ENCODE assay signal across 8 mouse cellular contexts in genomic region chr7:28740949-28741348, GRCm38 (mm10). TPM values are rescaled to one million over a fixed set of nuclear protein-coding genes. Genes with fewer than 3 reads are reported as not detected.
DNase-seq lines count a peak whose midpoint lies in the region; ATAC-seq and TF ChIP-seq lines count a peak whose summit lies in the region.

No protein-coding gene starts in this region.

- intact Hi-C loops in heart, postnatal 25 days (cut with DNase I) = no loop called here

- H3K36me3 ChIP-seq in heart, embryonic 15.5 days = peaks cover 33% of the 10 kb centered on the region
- H3K36me3 ChIP-seq in ES-E14 (ENCODE audit: control insufficient read depth, insufficient read depth, low read length, poor library complexity, severe bottlenecking) = peaks cover 23% of the 10 kb centered on the region
- peaks cover 28% of the 10 kb centered on the region for H3K36me3 ChIP-seq in heart, postnatal 0 days (replicated peaks; ENCODE audit: control insufficient read depth, insufficient read depth, low read length)
- H3K36me3 ChIP-seq in midbrain, embryonic 12.5 days = peaks cover 36% of the 10 kb centered on the region

- H3K4me2 ChIP-seq in heart, embryonic 15.5 days = peak overlapping the region; percentile 68
- H3K4me2 ChIP-seq in heart, postnatal 0 days (ENCODE audit: low read depth, low read length) = peak overlapping the region; percentile 96
- H3K4me2 ChIP-seq in midbrain, embryonic 12.5 days (replicated peaks) = peak overlapping the region; percentile 83

- no peaks in the 10 kb centered on the region for H3K27me3 ChIP-seq in heart, embryonic 15.5 days
- H3K27me3 ChIP-seq in heart, postnatal 0 days (ENCODE audit: control insufficient read depth, insufficient read depth, low read length) = no peaks in the 10 kb centered on the region
- H3K27me3 ChIP-seq in midbrain, embryonic 12.5 days = no peaks in the 10 kb centered on the region

- no peaks in the 10 kb centered on the region for H3K9me3 ChIP-seq in heart, embryonic 15.5 days (replicated peaks)
- no peaks in the 10 kb centered on the region for H3K9me3 ChIP-seq in ES-E14 (ENCODE audit: control insufficient read depth, insufficient read depth, low read depth, low read length)
- H3K9me3 ChIP-seq in heart, postnatal 0 days (replicated peaks; ENCODE audit: control insufficient read depth, low read length) = no peaks in the 10 kb centered on the region
- no peaks in the 10 kb centered on the region for H3K9me3 ChIP-seq in midbrain, embryonic 12.5 days

- TF ChIP-seq CTCF in heart, postnatal 0 days (IDR thresholded peaks at IDR 0.05; ENCODE audit: low read depth) = no peak

- H3K27ac ChIP-seq in heart, embryonic 15.5 days = peak overlapping the region; percentile 64
- H3K27ac ChIP-seq in ES-E14 (ENCODE audit: insufficient read depth, low read depth, low read length, poor library complexity, severe bottlenecking) = peak overlapping the region; percentile 35; the same call in 1 of the 2 replicates
- peak overlapping the region; percentile 94 for H3K27ac ChIP-seq in heart, postnatal 0 days (ENCODE audit: low read depth)
- H3K27ac ChIP-seq in midbrain, embryonic 12.5 days (replicated peaks) = no peak overlapping the region

- DNase-seq in heart, postnatal 25 days (ENCODE audit: low spot score) = no peak
- no peak for DNase-seq in ES-E14 (ENCODE audit: low read depth, low spot score)
- no peak for DNase-seq in heart, postnatal 0 days (ENCODE audit: low spot score)
- DNase-seq in ovary, postnatal 36 days (ENCODE audit: low spot score) = no peak
- DNase-seq in c-Kit-positive CD71-positive TER-119-positive erythroid progenitor cells, embryonic 14.5 days (ENCODE audit: low spot score) = no peak
- no peak for DNase-seq in cerebellum, adult 8-10 months

- H3K4me1 ChIP-seq in heart, embryonic 15.5 days (replicated peaks) = peaks cover 14% of the 10 kb centered on the region
- H3K4me1 ChIP-seq in ES-E14 (ENCODE audit: control insufficient read depth in 2 of 2, insufficient read depth in 2 of 2, low read length in 2 of 2, poor library complexity in 1 of 2) = peaks cover 6 to 8% of the 10 kb centered on the region in 2 experiments; a peak in 2 of 4 replicates
- peaks cover 13% of the 10 kb centered on the region for H3K4me1 ChIP-seq in heart, postnatal 0 days (ENCODE audit: control insufficient read depth, insufficient read depth)
- H3K4me1 ChIP-seq in midbrain, embryonic 12.5 days = peaks cover 13% of the 10 kb centered on the region

- in situ Hi-C loops in ES-E14 (cut with MboI; ENCODE audit: low sequenced_read_pairs in 2 of 2, unreplicated experiment in 2 of 2) = no loop called here

- TF ChIP-seq EP300 in heart, postnatal 0 days (IDR thresholded peaks at IDR 0.05; ENCODE audit: low read depth) = no peak

- ATAC-seq in heart, embryonic 15.5 days (replicated peaks; ENCODE audit: insufficient number of reproducible peaks, insufficient read depth, low FRiP score, low read depth) = no peak
- ATAC-seq in heart, postnatal 0 days (ENCODE audit: insufficient read depth, low read depth) = no peak
- ATAC-seq in midbrain, embryonic 12.5 days (ENCODE audit: low FRiP score, low read depth) = no peak

- peak overlapping the region; percentile 82 for H3K4me3 ChIP-seq in heart, embryonic 15.5 days
- peak overlapping the region; percentile 83 to 95 for H3K4me3 ChIP-seq in ES-E14 (ENCODE audit: insufficient read depth in 1 of 2, low read depth in 1 of 2, low read length in 2 of 2, poor library complexity in 1 of 2, severe bottlenecking in 1 of 2)
- peak overlapping the region; percentile 93 for H3K4me3 ChIP-seq in heart, postnatal 0 days (ENCODE audit: low read depth, low read length)
- H3K4me3 ChIP-seq in midbrain, embryonic 12.5 days = peak overlapping the region; percentile 78

- peak overlapping the region; percentile 56 for H3K9ac ChIP-seq in heart, embryonic 15.5 days
- H3K9ac ChIP-seq in ES-E14 (ENCODE audit: insufficient read depth, low read depth, low read length, poor library complexity, severe bottlenecking) = peak overlapping the region; percentile 79
- peak overlapping the region; percentile 80 for H3K9ac ChIP-seq in heart, postnatal 0 days (replicated peaks; ENCODE audit: low read depth, low read length)
- H3K9ac ChIP-seq in midbrain, embryonic 12.5 days (replicated peaks) = peak overlapping the region; percentile 81

- 33% methylated on average over 9 of the region's 9 CpGs for WGBS in heart, embryonic 15.5 days
- 26% methylated on average over 9 of the region's 9 CpGs for WGBS in heart, postnatal 0 days
- 43% methylated on average over 9 of the region's 9 CpGs for WGBS in midbrain, embryonic 12.5 days

TF ChIP-seq in ES-E14, 5 proteins besides CTCF, POLR2A, EP300 and RAD21:
- TF ChIP-seq MAFK (IDR thresholded peaks at IDR 0.05; ENCODE audit: insufficient read depth, low read depth, low read length) (no peak), ZC3H11A (IDR thresholded peaks at IDR 0.05; ENCODE audit: borderline replicate concordance, low read depth, low read length) (no peak), HCFC1 (IDR thresholded peaks at IDR 0.05; ENCODE audit: borderline replicate concordance, insufficient read depth, low read length) (no peak), ZNF384 (IDR thresholded peaks at IDR 0.05; ENCODE audit: low read depth, low read length) (no peak), CHD2 (IDR thresholded peaks at IDR 0.05; ENCODE audit: low read depth, low read length) (no peak)

RNA-seq across cellular contexts. Expression of gene Mrps12, which starts 0.7 kb away (rescaled TPM):
- polyA plus RNA-seq in heart, embryonic 15.5 days (2015; fragmentation: Nextera tagmentation; extraction: Ambion mirVana) = 102 and 109 TPM in 2 replicates
- total RNA-seq in heart, postnatal 25 days (2021) = 10 to 100 TPM; 56.7 to 60.6 TPM
- 102 and 105 TPM in 2 replicates for total RNA-seq in ES-E14 (2012; rRNA removed)
- 73.9 and 95.4 TPM in 2 replicates for total RNA-seq in heart, postnatal 0 days (2014; rRNA removed; ENCODE audit: low replicate concordance)
- polyA plus RNA-seq in heart, postnatal 0 days (2015; fragmentation: Nextera tagmentation; extraction: Ambion mirVana) = 133 and 134 TPM in 2 replicates
- polyA plus RNA-seq in midbrain, embryonic 12.5 days (2016; fragmentation: Nextera tagmentation; extraction: Ambion mirVana) = 117 and 120 TPM in 2 replicates

RNA-seq across cellular contexts. Expression of gene Sars2, which starts 0.8 kb away (rescaled TPM):
- polyA plus RNA-seq in heart, embryonic 15.5 days (2015; fragmentation: Nextera tagmentation; extraction: Ambion mirVana) = 16.8 and 20.6 TPM in 2 replicates
- 10 to 100 TPM; 15.4 to 15.7 TPM for total RNA-seq in heart, postnatal 25 days (2021)
- 25.2 and 27.9 TPM in 2 replicates for total RNA-seq in ES-E14 (2012; rRNA removed)
- 22.6 and 33.4 TPM in 2 replicates for total RNA-seq in heart, postnatal 0 days (2014; rRNA removed; ENCODE audit: low replicate concordance)
- 15.8 and 17.0 TPM in 2 replicates for polyA plus RNA-seq in heart, postnatal 0 days (2015; fragmentation: Nextera tagmentation; extraction: Ambion mirVana)
- polyA plus RNA-seq in midbrain, embryonic 12.5 days (2016; fragmentation: Nextera tagmentation; extraction: Ambion mirVana) = 30.7 and 30.9 TPM in 2 replicates

RNA-seq across cellular contexts. Expression of gene Ccer2, which starts 15.0 kb away (rescaled TPM):
- polyA plus RNA-seq in heart, embryonic 15.5 days (2015; fragmentation: Nextera tagmentation; extraction: Ambion mirVana) = not detected in 2 replicates
- total RNA-seq in heart, postnatal 25 days (2021) = not detected
- total RNA-seq in ES-E14 (2012; rRNA removed) = not detected in 2 replicates
- total RNA-seq in heart, postnatal 0 days (2014; rRNA removed; ENCODE audit: low replicate concordance) = not detected in 2 replicates
- not detected in 2 replicates for polyA plus RNA-seq in heart, postnatal 0 days (2015; fragmentation: Nextera tagmentation; extraction: Ambion mirVana)
- not detected in 2 replicates for polyA plus RNA-seq in midbrain, embryonic 12.5 days (2016; fragmentation: Nextera tagmentation; extraction: Ambion mirVana)

RNA-seq across cellular contexts. Expression of gene Fbxo17, which starts 24.3 kb away (rescaled TPM):
- polyA plus RNA-seq in heart, embryonic 15.5 days (2015; fragmentation: Nextera tagmentation; extraction: Ambion mirVana) = 7.7 and 9.7 TPM in 2 replicates
- under 1 TPM; 0.36 to 0.92 TPM for total RNA-seq in heart, postnatal 25 days (2021)
- total RNA-seq in ES-E14 (2012; rRNA removed) = 5.9 and 6.6 TPM in 2 replicates
- total RNA-seq in heart, postnatal 0 days (2014; rRNA removed; ENCODE audit: low replicate concordance) = 4.7 and 7.8 TPM in 2 replicates
- 4.5 and 5.1 TPM in 2 replicates for polyA plus RNA-seq in heart, postnatal 0 days (2015; fragmentation: Nextera tagmentation; extraction: Ambion mirVana)
- 6.7 and 7.2 TPM in 2 replicates for polyA plus RNA-seq in midbrain, embryonic 12.5 days (2016; fragmentation: Nextera tagmentation; extraction: Ambion mirVana)

RNA-seq across cellular contexts. Expression of gene Sirt2, which starts 25.6 kb away (rescaled TPM):
- polyA plus RNA-seq in heart, embryonic 15.5 days (2015; fragmentation: Nextera tagmentation; extraction: Ambion mirVana) = 50.3 and 58.4 TPM in 2 replicates
- total RNA-seq in heart, postnatal 25 days (2021) = 10 to 100 TPM; 80.0 to 80.2 TPM
- 11.7 and 14.8 TPM in 2 replicates for total RNA-seq in ES-E14 (2012; rRNA removed)
- 44.7 and 53.0 TPM in 2 replicates for total RNA-seq in heart, postnatal 0 days (2014; rRNA removed; ENCODE audit: low replicate concordance)
- 60.6 and 61.0 TPM in 2 replicates for polyA plus RNA-seq in heart, postnatal 0 days (2015; fragmentation: Nextera tagmentation; extraction: Ambion mirVana)
- polyA plus RNA-seq in midbrain, embryonic 12.5 days (2016; fragmentation: Nextera tagmentation; extraction: Ambion mirVana) = 78.5 and 80.6 TPM in 2 replicates
